Mouse (Mus musculus) heart, postnatal 10 days (tissue): Measurements from ENCODE around the gene Stac3. TPM values are rescaled to one million over a fixed set of nuclear protein-coding genes. Genes with fewer than 3 reads are reported as not detected.

Experiments
- DNase-seq, 2 experiments: peaks; one replicate each; pipeline ENCODE4 v3.0.0; 2021
- intact Hi-C: fragments of 180-260 bp; cut with DNase I; formaldehyde crosslinking; loops from one replicate; pipeline ENCODE4 v1.15.1; 2025
- total RNA-seq, 2 experiments: library from RNA; stranded (reverse); gene quantifications; 2 replicates each; pipeline ENCODE4 v1.2.3; 2021

Stac3 gene
- total RNA-seq, 2 experiments from 2014 or later = 1.1 to 1.7 TPM

DNA sequence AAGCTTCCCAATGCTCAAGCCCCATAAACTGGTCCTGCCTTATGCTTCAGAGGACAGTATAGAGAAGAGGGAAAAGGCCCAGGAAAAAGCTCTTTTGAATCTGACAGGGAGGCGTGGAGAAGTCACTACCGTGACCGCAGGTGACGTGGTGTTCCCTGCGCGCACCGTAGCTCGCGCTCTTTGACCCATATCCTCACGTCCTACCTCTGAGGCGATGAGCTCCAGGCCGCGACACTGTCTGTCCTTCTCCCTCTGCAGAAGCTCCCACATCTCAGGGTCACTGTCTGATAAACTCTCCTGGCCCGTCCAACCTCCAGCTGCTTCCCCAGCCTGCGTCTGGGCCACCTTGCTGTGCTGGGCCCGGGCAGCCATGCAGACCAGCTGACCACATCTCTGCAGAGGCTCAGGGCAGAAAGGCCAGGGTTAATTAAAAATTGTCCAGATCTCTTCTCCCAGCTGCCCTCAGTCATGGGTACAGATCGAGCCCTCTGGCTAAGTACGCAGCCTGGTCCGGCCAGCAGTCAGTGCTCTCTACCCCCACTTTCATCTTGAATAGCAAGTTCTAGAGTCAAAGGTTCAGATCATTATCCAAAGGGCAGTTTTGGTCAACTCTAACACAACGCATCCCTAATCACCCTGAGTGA is 19.4 kb downstream of the Stac3 start:
- intact Hi-C loops = no loop called here
- DNase-seq = no peak

GRCm38 (mm10) chr10:127521611-127522080 is 20.2 kb downstream of the Stac3 start:
- intact Hi-C loops = no loop called here
- no peak for DNase-seq

DNA sequence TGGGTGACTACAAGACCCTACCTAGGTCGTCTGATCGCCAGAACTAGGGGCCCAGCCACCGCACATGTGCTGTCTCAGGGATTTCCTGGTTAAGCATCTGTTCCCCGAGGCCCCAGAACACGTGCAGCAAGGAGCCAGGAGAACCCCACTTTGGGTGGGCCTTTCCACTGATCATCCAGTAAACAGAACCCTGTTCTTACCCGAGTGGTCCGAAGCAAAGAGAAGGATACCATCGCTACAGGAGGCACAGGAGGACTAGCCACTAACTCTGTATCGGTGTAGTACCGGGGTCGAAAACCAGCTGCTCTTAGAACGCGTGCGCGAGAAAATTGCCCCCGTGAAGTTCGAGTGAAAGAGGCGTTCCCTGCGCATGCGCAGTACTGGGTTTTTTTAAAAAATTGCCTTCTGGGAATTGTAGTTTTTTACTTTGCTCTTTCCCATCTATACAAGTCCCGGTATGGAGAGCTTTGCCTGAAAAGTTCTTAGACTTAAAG is 20.6 kb downstream of the Stac3 start, which contains the start of gene Shmt2:
Gene Shmt2 (minus strand): TSS at position 357 of the 494 bp plus-strand sequence.
- peak; percentile 89 to 91 for DNase-seq
- intact Hi-C loops = no loop called here

DNA sequence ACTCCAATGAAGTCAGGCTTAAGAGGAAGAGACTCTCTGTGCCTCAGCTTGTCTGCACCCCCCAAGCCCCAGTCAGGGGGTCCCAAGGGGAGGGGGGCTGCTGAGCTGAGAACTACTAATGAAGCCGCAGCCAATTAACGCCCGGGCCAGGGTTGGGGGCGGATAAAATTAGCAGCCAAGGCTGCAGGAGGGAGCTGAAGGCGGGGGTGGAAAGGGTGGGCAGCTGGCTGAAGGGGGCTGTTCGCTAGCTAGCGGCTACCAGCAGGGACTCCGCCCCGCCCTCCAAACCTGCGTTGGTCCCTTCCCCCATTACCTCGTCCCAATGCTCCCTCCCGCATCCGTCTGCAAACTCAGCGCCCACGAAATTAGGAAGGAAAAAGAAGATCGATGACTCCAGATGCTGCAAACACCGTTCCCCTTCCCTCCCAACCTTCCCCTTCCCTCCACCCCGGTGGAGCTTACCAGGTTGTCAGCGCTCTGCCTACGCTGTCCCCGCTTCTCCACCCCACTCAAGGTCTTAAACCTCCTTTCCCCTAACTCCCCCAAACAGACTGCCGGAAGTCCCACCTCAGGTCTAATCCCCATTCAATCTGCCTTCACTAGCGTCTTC is 23.3 kb downstream of the Stac3 start:
- intact Hi-C loops = no loop called here
- DNase-seq = no peak

DNA sequence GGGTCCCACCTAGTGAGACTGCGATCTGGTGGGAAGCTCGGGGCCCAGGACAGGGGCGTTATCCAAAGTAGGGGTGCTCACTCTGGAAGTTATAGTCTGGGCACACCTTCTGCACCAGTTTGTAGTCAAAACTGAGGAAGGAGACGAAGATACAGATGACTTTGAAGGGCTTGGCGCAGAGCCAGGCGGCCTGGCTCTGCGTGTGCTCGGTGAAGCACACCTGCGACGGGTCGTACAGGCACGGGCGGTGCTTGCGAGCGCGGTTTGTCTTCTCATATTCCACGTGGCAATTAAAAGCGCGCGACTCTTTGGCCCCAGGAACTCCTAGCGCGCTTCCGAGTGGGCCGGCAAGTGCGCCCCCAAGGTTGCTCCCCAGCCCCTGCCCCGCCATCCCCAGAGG is 24.6 kb downstream of the Stac3 start:
- intact Hi-C loops = no loop called here
- DNase-seq = no peak

GRCm38 (mm10) chr10:127526681-127527080 is 25.2 kb downstream of the Stac3 start:
- intact Hi-C loops = no loop called here
- peak; percentile 51 to 75 for DNase-seq

- no peak for DNase-seq
- intact Hi-C loops = no loop called here
These were observed 26.0 kb downstream of the Stac3 start for GRCm38 (mm10) chr10:127527481-127527880.

GRCm38 (mm10) chr10:127530945-127531344 is 29.5 kb downstream of the Stac3 start:
- DNase-seq = no peak
- intact Hi-C loops = no loop called here

GRCm38 (mm10) chr10:127531548-127531947 is 30.1 kb downstream of the Stac3 start:
- no peak for DNase-seq
- intact Hi-C loops = no loop called here

DNA sequence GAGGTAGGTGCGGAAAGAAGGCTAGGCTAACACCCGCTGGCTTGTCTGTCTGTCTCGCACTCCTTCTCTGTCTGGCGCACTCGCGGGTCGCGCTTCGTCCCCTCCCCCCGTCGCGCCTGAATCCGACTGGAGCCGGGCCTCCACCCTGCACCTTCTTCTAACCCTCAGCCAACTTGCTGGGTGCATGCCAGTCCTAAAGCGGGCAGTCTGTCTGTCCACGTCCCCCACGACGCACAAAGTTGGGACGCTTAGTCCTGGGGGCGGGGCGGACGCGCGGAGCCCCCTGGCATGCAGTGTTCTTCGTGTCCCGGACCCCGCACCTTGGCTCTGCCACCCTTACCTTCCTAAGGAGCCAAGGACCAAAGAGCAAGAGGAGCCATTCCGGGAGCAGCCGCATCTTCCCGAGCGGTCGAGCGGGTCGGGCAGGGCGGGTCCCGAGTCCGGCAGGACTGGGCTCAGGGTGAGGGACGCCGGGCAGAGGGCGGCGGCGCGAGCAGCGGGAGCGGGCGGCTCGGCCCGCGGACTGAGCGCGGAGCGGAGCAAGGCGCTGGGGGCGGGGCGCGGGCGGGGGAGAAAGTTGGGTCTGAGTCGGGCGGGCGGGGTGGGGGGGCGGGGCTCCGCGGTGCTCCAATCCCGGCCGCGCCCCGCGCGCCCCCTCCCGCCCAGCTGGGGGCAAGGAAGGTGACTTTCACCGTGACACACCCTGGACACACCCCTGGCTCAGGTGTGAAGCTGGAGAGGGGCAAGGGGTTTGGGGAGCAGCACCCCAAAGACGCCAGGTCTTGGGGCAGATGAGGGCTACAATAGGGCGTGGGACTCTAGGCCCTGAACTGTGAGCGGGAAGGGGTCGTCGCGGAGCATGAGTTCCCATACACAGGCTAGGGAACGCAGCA is 32.8 kb downstream of the Stac3 start, which contains the start of gene Nxph4:
Gene Nxph4 (minus strand): TSS at position 524 of the 893 bp plus-strand sequence.
- intact Hi-C loops = no loop called here
- DNase-seq = no peak

- intact Hi-C loops = no loop called here
- DNase-seq = no peak
These were observed 33.5 kb downstream of the Stac3 start for GRCm38 (mm10) chr10:127534929-127535384.

DNA sequence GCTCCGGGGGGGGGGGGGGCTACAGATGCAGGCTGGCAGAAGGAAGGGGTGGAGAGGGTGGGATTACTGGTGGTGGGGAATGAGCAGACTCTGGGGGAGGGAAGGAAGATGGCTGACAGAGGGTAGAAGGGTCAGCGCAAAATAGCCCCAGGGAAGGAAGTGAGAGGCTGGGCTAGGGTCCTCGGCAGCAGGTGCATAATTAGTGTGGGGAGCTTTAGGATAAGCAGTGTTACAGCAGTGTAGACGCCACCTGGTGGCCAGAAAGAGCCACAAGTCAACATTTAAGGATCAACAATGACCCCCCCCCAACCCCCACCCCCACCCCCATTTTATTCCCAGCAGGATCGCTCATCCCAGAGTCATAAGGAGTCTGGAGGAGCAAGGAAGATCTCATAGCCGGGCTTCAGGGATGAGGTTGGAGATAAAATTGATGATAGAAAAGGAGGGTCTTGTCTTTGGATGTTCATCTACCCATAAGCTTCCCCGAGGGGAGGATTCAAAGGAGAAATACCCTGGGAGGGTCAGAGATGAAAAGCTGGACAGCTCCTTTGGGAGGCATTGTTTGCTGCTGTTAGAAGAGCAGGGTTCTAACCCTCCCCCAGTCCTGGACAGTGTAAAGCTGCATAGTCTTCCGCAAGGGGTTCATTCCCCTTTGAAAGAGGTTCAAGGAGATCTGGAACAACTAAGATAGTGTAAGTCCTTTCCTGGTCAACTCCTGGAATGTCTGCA is 35.3 kb downstream of the Stac3 start:
- intact Hi-C loops = loop anchor here (1.0 kb wide), 1 partner anchor 23 kb away; no protein-coding TSS in a partner anchor
- DNase-seq = peak; percentile 40 to 56

GRCm38 (mm10) chr10:127537854-127538583 is 36.5 kb downstream of the Stac3 start:
- DNase-seq = peak; percentile 84 to 89
- intact Hi-C loops = loop anchor here (1.0 kb wide), 1 partner anchor 30 kb away; no protein-coding TSS in a partner anchor

DNA sequence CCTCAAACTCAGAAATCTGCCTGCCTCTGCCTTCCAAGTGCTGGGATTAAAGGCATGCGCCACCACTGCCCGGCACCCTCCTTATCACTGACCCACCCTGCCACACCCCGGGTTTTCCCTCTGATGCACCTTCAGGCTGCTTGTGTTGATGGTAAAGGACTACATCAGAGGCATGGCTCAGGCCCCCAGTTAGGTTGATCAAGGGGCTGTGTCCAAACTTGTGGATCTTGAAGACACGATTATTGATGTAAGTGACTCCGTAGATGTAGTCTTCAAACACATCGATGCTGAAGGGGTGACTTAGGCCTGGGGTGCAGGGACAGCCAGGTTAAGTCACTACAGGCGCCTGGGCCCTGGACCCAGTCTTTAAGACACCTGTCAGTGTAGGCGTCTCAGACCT is 40.0 kb downstream of the Stac3 start:
- intact Hi-C loops = no loop called here
- no peak for DNase-seq

- peak; percentile 53 to 59 for DNase-seq
- intact Hi-C loops = no loop called here
These were observed 40.6 kb downstream of the Stac3 start for GRCm38 (mm10) chr10:127542084-127542483.

DNA sequence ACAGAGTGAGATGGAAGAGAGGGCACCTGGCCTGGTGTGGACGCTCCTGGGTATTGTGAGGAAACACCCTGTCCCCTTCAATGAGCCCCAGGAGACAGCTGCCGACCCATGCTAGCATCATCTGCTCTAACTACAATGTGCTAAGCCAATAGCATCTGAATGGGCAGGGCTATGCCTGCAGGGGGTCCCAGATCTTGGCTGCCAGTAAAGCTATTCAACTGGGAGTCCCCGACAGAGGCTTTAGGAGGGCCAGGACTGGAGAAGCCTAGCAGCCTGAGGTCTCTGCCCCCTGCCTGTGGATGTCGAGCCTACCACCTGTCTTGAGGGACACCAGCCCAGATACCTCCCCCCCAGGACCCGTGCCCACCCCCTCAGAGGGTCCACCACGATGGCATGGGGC is 41.2 kb downstream of the Stac3 start:
- DNase-seq = no peak
- intact Hi-C loops = no loop called here

- DNase-seq = no peak
- intact Hi-C loops = no loop called here
These were observed 42.4 kb downstream of the Stac3 start for GRCm38 (mm10) chr10:127543916-127544315.

DNA sequence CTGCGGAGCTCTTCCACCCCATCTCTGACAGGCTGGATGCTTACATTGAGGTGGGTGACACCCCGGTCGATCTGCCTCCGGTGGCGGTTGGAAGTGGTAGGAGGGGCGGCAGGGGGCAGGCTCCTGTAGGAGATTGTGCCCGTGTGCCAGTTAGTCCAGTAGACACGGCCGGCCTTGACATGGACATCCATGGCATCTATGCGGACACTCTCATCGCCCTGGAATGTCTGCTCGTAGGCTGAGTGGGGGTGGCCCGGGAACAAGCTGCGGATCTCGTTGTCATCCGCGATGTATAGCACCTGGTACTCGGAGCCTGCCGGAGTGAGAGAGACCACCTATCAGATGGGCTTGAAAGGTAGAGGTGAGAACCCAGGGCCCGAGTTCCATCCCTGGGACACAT is 42.9 kb downstream of the Stac3 start:
- intact Hi-C loops = no loop called here
- DNase-seq = no peak

- DNase-seq = no peak
- intact Hi-C loops = no loop called here
These were observed 45.0 kb downstream of the Stac3 start for GRCm38 (mm10) chr10:127546505-127546904.

DNA sequence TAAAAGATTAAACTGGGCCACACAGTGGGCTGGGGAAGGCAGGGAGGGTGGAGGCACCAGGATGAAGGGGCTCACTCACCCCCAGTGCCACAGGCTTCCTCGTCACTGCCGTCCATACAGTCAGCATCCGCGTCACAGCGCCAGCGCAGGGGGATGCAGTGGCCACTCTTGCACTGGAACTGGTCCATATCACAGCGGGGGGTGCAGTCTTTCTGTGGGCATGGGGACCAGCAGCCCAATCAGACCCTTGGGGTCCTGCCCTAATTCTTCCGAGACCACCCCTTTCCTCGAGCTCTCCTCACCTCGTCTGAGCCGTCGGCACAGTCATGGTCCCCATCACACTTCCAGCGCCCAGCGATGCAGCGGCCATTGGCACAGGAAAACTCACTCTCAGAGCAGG is 46.8 kb downstream of the Stac3 start:
- DNase-seq = no peak
- intact Hi-C loops = no loop called here
